In the genomic region with DNA sequence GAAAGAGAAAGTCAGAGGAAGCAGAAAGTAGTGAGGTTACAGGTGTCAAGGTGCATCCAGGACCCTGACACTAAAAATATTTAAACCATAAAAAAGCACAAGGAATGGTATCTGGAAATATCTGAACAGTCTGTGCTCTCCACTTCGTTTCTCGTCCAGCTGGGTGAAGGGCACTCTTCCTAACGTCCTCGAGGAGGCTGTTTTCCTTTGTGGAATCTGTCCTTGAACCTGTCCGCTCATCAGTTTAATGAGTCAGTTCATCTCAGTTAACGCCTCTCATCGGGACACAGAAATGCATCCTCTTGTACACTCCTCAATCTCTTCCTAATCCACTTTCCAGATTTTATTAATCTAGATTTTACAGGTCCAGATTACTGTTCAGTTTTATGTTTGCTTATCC, we compare ENCODE assay signal across 27 mouse cellular contexts. TPM values are rescaled to one million over a fixed set of nuclear protein-coding genes. Genes with fewer than 3 reads are reported as not detected.
"Had no signal": no experiment of that assay in that cellular context is flagged by ENCODE, and none has a peak within 500 bp of the region (broad histone marks: within the 10 kb centered on the region; RNA-seq: fewer than 3 reads in every experiment).

No protein-coding gene starts in this region.

- H3K36me3 ChIP-seq: heart, embryonic 10.5 days; heart, embryonic 12.5 days; hindbrain, embryonic 10.5 days; hindbrain, embryonic 12.5 days; intestine, embryonic 15.5 days; limb, embryonic 13.5 days; limb, embryonic 15.5 days; liver, embryonic 12.5 days had no signal

- H3K4me1 ChIP-seq: heart, embryonic 10.5 days; heart, embryonic 12.5 days; hindbrain, embryonic 12.5 days; intestine, embryonic 15.5 days; limb, embryonic 13.5 days; limb, embryonic 15.5 days; liver, embryonic 12.5 days had no signal

- DNase-seq: gastrocnemius, adult 2 months; gastrocnemius, postnatal 10 days; gastrocnemius, postnatal 25 days; heart, adult 18-20 months; heart, postnatal 10 days; heart, postnatal 4 days; kidney, adult 18-20 months; kidney, adult 8-10 months; kidney, postnatal 10 days; kidney, postnatal 25 days; kidney, postnatal 4 days; left cerebral cortex, postnatal 4 days had no signal

- H3K9me3 ChIP-seq: heart, embryonic 10.5 days; hindbrain, embryonic 12.5 days; intestine, embryonic 15.5 days; limb, embryonic 13.5 days; limb, embryonic 15.5 days; liver, embryonic 12.5 days had no signal

- H3K27me3 ChIP-seq: heart, embryonic 12.5 days; intestine, embryonic 15.5 days; limb, embryonic 13.5 days; limb, embryonic 15.5 days; liver, embryonic 12.5 days had no signal

- H3K9ac ChIP-seq: heart, embryonic 12.5 days; hindbrain, embryonic 12.5 days; hindbrain, embryonic 14.5 days; intestine, embryonic 15.5 days; limb, embryonic 13.5 days; limb, embryonic 15.5 days; liver, embryonic 12.5 days had no signal

- H3K4me2 ChIP-seq: heart, embryonic 12.5 days; hindbrain, embryonic 12.5 days; hindbrain, embryonic 14.5 days; intestine, embryonic 15.5 days; limb, embryonic 13.5 days; limb, embryonic 15.5 days; liver, embryonic 12.5 days had no signal

- H3K4me3 ChIP-seq: gastrocnemius, adult 2 months; heart, embryonic 10.5 days; heart, embryonic 12.5 days; hindbrain, embryonic 10.5 days; hindbrain, embryonic 12.5 days; intestine, embryonic 15.5 days; layer of hippocampus, adult 2 months; left cerebral cortex, adult 2 months; limb, embryonic 13.5 days; limb, embryonic 15.5 days; liver, embryonic 12.5 days had no signal

- ATAC-seq: hindbrain, embryonic 16.5 days; inflammation-experienced regulatory T-cells, adult 6 months; intestine, embryonic 15.5 days; intestine, postnatal 0 days; liver, embryonic 12.5 days had no signal

- H3K27ac ChIP-seq: gastrocnemius, adult 2 months; heart, embryonic 10.5 days; hindbrain, embryonic 10.5 days; hindbrain, embryonic 12.5 days; hindbrain, embryonic 14.5 days; intestine, embryonic 15.5 days; layer of hippocampus, adult 2 months; left cerebral cortex, adult 2 months; limb, embryonic 13.5 days; limb, embryonic 15.5 days; liver, embryonic 12.5 days had no signal

RNA-seq across cellular contexts. Expression of a gene that starts 44.6 kb away (rescaled TPM):
- total RNA-seq: granulocyte monocyte progenitor cell, adult 5-6 weeks had no signal
- polyA plus RNA-seq: inflammation-experienced regulatory T-cells, adult 6 months had no signal
